8 mouse cellular contexts compared by ENCODE assay signal in the genomic region with DNA sequence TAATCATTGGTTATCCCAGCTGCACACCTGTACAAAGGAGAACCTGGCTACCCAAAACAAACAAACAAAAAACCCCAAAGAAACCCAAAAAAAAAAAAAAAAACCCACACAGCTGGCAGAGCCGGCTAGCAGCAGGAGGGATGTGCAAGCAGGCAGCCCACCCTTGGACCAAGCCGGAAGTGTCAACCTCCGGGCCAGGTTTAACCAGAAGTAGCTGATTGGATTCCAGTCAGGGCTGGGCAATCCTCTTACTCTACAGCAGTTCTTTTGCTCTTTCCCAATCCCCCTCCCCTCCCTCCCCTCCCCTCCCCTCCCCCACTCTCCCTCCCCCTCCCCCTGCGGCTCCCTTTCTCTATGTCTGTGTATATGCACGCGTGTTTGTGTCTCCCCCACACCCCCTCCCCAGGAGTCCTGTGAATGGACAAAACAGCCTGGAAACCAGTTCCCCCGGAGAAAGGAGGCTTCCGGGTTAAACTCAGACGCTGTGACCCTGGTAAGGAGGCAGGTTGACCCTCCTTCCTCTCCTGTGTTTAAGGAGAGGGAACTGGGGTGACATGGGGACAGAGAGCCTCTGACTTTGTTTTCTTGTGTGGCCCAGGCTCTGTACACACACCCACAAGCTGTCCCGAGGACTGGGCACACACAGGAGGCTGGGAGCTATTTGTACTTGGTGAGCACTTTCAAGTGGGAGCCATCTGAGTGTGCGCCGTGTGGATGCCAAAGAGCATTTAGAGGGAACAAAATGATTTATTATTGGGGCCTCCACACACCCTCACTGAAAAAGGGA.
DNase-seq lines count a peak whose midpoint lies in the region; ATAC-seq and TF ChIP-seq lines count a peak whose summit lies in the region.

No protein-coding gene starts in this region.

- H3K4me3 ChIP-seq in left cerebral cortex, adult 2 months, result no peak overlapping the region

- TF ChIP-seq CTCF in left cerebral cortex, adult 2 months (IDR thresholded peaks at IDR 0.05), result no peak

- no peak overlapping the region for H3K27ac ChIP-seq in left cerebral cortex, adult 2 months

- peak; percentile 44 for ATAC-seq in CD4-positive, CD25-positive, alpha-beta regulatory T cell, adult 4 months
- ATAC-seq in megakaryocyte-erythroid progenitor cell, adult 5-6 weeks (replicated peaks; ENCODE audit: low FRiP score, low TSS enrichment, poor library complexity, severe bottlenecking), result peak; percentile 38; the same call in 1 of the 2 replicates
- ATAC-seq in erythroblast, adult 5-6 weeks (replicated peaks; ENCODE audit: low FRiP score, poor library complexity, severe bottlenecking), result no peak

- peak; percentile 56 for DNase-seq in embryo, embryonic 10.5 days (ENCODE audit: low spot score)
- peak; percentile 10 to 19 for DNase-seq in kidney, postnatal 36 days
- DNase-seq in thymus, postnatal 36 days, result peak; percentile 37 to 58
- no peak for DNase-seq in gastrocnemius, postnatal 14 days
- no peak for DNase-seq in left cerebral cortex, adult 2 months (ENCODE audit: extremely low spot score in 1 of 2, low spot score in 2 of 2)

- intact Hi-C loops in gastrocnemius, postnatal 14 days (cut with DNase I; ENCODE audit: low total_unique reads), result no loop called here
- intact Hi-C loops in left cerebral cortex, adult 2 months (cut with DNase I), result no loop called here

Comparison
In these comparisons a context has a peak if more than half of its experiments do, and no peak if none do; other contexts are left out.
1. DNase-seq: peak in embryo, embryonic 10.5 days (single experiment), kidney, postnatal 36 days (2 of 2) and thymus, postnatal 36 days (2 of 2); none in gastrocnemius, postnatal 14 days (single experiment) and left cerebral cortex, adult 2 months (0 of 2).